Mouse (Mus musculus) brain, embryonic 14.5 days (tissue): ENCODE results near the gene Prn. TPM values are rescaled to one million over a fixed set of nuclear protein-coding genes. Genes with fewer than 3 reads are reported as not detected.

Experiments
- DNase-seq: peaks from one replicate; pipeline ENCODE4 v3.0.0-alpha.2; 2011; ENCODE audit warnings: low read depth
- CTCF ChIP-seq: fragments of 200-500 bp; IDR thresholded peaks from 2 replicates; pipeline ENCODE4 v1.5.1; 2012; ENCODE audit warnings: inconsistent platforms, mild to moderate bottlenecking, moderate library complexity, borderline replicate concordance; ENCODE audit not compliant: insufficient read depth, insufficient read length; ENCODE audit errors: extremely low read depth
- POLR2A ChIP-seq: fragments of 200-500 bp; IDR thresholded peaks from 2 replicates; pipeline ENCODE4 v1.6.1; 2012; ENCODE audit warnings: mild to moderate bottlenecking, inconsistent platforms, borderline replicate concordance; ENCODE audit not compliant: poor library complexity, insufficient read depth, insufficient read length, severe bottlenecking; ENCODE audit errors: extremely low read depth
- polyA plus RNA-seq: library from polyadenylated mRNA; depleted of rRNA; stranded (reverse); fragments of >200 nt; gene quantifications from 2 replicates; pipeline ENCODE4 v1.2.3, GENCODE M21; 2012; rRNA removed

The Prn gene
- polyA plus RNA-seq: not detected in 2 replicates

DNA sequence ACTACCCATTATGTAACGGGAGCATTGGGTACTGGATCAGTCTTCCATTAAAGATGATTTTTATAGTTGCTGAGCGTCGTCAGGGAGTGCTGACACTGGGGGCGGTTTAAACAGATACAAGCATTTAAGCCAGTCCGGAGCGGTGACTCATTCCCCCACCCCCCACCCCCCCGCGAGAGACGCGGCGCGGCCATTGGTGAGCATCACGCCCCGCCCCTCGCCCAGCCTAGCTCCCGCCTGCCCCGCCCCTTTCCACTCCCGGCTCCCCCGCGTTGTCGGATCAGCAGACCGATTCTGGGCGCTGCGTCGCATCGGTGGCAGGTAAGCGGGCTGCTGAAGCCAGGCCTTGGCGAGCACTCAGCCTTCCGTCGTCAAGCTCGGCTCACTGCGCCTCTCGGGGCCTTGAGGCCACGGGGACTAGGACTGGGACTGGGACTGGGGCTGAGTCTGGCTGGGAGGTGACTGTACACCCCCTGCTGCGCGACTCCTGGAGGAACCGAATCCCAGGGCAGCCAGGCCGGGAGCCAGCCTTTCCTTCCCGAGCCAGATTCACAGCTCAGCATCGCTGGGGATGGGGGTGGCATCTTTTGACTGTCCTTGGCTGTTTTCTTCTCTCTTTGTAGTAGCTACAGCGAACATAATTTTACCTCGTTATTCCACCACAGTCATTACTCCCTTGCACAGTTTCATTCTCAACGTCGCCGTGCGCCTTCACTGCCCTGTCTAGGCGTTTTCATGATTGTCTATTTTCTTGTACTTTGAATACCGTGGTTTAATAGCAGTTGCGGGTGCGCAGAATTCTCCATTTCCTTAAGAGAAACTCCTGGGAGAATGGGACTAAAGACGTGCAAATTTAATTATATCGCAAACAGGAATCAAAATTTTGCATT lies at the start of gene Prn, which contains the start of gene Prnp:
Gene Prn, plus strand, starts transcription at position 275 of the 890 bp plus-strand sequence.
Gene Prnp, plus strand, starts transcription at position 246 of the 890 bp plus-strand sequence.
- DNase-seq: peak; percentile 98
- TF ChIP-seq POLR2A (peak; percentile 59; the same call in 1 of the 2 replicates), CTCF (no peak)

DNA sequence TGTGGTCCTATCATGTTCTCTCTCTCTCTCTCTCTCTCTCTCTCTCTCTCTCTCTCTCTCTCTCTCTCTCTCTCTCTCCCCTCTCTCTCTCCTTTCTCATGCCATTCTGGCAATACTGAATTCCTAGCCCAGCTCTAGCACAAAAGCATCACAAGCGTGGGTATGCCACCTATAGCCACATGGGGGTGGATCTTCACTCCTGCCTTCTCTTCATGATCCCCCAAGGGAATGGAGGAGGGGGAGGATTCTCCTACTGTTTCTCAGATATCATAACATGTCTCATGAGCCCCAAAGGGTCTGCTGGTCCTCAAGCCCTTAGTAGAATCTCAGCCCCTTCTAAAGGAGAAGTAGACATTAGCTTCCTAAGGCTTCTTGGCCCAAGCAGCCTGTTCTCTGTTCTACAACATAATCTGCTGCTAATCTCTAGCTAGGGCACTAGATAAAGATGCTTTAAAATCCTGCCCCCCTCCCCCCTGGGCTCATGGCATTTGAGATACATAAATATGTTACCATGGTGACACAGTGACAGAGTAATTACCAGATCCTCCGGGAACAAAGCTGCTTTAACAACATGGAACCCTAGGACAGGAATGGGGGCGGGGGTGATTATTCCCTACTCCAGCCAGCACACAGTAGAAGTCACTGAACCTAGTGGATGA lies 47.0 kb upstream of the Prn start:
- peak; percentile 90 for DNase-seq
- TF ChIP-seq CTCF: no peak; the same call in 1 of the 2 replicates
- no peak for TF ChIP-seq POLR2A

DNA sequence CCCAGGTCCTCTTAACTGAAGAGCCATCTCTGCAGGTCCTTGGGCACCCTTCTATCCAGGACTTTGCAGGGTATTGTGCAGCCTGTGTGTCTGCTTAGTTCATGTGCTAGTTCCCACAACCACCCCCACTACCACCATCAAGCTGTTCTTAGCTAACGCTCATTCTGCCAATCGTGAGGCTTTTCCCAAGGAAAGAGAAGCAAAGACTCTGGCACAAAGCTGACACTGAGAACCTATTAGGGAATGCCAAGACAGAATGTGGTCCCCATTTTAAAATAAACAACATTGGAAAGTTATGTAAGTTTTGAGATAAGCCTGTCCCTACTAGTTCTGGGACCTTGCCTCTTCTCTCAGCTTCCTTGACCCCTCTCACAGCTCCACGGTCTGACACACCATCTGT lies 46.3 kb upstream of the Prn start:
- TF ChIP-seq CTCF (no peak), POLR2A (no peak)
- DNase-seq: peak; percentile 35

DNA sequence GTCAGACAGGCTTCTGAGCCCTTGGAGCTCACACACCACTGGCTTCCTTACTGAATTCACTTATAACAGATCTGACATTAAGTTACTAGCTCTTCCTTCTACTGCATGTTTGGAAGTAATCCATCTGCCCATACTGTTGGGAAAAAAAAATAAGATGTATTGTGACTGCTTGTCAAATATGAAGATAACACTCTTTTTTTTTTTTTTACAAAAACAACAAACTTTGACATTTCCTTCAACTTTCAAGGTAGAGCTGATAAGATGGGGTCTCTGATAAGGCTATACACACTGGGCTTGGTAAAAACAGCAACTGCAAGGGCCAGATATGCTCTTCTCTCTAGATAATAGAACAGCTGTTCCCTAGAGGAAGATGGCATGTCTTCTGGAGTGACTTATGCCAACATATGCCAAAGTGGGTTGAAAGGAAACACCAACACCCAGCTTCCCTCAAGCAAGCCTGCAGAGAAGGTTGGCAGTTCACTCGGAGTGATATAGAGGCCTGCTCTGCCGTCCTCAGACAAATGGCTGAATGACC lies 45.4 kb upstream of the Prn start:
- TF ChIP-seq CTCF: no peak
- no peak for TF ChIP-seq POLR2A
- DNase-seq: peak; percentile 9

DNA sequence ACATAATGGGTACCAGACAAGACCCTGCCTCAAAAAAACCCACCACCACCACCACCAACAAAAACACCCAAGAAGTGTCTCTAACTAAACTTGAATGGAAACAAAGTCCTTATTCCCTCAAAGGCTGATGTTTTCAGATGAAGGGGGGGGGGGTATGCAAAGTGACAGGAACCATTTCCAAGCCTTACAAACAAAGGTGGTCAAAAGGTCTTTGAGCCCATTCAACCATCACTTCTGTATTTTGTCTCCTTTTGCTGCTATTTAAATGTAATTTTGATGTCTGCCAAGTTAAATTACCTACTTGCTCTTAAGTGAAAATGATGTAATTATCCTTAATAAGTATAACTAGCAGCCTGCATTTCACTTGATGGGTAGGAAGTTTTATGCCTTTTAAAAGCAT lies 43.1 kb upstream of the Prn start:
- DNase-seq: peak; percentile 77

DNA sequence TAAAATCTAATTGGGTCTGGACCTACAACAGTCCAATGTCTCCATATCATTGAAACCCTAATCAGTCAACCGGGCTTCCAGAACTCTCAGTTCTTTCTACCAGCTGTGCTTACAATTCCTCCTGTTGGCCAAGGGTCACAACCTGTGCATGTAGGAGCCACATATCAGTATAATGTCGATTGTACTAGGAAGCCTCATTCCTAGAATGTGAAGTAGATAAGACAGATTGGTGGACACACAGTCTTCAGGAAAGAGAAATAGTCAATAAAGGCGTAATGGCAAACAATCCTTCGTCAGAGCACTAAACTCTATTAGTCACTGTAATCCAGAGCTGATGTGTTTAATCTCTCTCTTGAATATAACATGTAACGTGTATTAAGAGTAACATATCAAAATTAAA lies 40.8 kb upstream of the Prn start:
- no peak for DNase-seq
- no peak for TF ChIP-seq CTCF
- TF ChIP-seq POLR2A: no peak

More for the DNA sequence above, 43.1 kb upstream of the Prn start:
- TF ChIP-seq CTCF (no peak), POLR2A (no peak)

DNA sequence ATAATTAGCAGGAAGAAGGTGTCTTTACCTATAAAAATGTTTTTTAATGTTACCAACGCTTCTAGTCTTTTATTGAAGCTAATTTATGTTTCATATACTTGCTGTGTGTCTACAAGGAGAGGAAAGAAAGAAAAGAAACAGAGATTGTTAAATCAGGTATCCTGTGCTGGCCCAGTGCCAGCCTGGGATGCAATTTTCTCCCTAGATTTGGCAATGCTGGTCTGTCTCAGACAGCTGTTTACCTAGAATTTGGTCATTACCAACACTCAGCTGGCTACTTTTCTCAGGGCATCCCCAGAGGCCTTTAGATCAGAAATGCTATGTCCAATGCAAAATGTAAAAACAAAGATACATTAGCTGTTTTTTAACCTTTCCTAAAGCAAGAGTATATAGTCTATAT lies 36.4 kb upstream of the Prn start:
- TF ChIP-seq POLR2A: no peak
- no peak for TF ChIP-seq CTCF
- DNase-seq: no peak

DNA sequence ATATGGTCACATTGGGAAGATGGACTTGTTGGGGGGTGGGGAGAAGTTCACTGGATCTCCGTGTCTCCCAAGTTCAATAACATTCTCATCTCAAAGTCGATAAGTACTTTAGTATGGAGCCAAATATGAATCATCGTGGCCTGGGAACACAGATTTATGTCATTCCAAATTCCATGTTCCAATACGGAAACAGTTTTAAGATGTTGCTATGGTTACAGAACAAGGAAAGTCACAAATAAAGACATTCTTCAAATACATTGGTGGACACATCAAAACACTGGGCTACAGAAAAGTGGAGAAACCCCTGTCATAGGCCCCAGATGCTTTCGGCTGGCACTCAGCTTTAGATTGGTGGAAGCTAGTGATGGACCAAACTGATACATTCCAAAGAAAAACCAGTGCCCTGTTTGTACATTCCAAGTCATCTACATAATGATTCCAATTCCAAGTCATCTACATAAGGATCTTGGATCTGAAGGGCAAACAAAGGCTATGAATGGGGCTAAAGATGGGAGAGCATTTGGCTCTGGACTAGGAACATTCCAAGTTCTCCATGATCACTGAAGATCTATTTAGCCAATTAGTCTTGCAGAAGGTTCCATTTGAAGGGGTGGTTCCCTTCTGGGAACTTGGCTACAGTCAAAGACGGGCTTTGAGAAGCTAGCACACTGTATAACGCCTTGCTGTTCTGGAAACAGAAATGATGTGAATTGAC lies 33.0 kb upstream of the Prn start:
- no peak for DNase-seq

DNA sequence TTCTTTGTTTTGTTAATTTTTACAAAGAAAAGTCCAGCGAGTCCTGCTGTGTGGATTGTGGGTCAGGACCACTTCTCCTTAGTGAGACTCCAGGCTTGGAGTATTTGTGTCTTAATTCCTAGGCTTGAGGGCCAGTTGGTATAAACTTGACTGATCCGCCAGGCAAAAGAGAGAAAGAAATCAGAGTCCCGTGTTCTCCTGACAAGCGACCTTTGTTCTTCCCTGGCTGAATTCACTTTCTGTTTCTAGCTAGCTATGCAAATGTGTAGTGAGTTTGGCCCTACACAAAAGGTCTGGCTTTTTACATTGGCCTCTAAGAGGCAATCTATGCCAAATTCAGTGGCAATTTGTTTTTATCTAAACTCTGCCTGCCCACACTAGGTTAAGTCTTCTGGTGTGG lies 28.0 kb upstream of the Prn start:
- peak; percentile 41 for DNase-seq
- TF ChIP-seq POLR2A: no peak
- no peak for TF ChIP-seq CTCF

More for the DNA sequence above, 33.0 kb upstream of the Prn start:
- TF ChIP-seq POLR2A: no peak
- TF ChIP-seq CTCF: no peak

DNA sequence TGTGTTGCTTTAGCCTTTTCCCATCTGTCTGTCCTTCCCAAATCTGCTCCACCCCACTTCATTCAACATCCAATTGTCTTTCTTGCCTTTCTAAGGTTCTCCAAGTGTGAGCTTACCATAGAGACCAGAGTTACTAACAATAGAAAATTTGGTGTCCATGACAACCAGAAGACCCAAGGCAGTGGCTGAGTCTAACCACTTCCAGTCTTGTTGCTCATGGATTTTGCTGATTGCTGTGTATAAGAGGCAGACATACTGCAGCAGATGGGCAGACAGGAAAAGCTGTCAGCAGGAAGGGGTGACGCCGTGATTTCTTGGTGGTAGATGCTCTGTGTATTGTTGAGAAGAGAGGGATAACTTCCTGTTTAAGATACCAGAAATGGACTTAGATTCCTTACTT lies 26.6 kb upstream of the Prn start:
- no peak for TF ChIP-seq CTCF
- TF ChIP-seq POLR2A: no peak
- peak; percentile 61 for DNase-seq
